Mouse (Mus musculus): ENCODE data around the gene Nup93.

DNA sequence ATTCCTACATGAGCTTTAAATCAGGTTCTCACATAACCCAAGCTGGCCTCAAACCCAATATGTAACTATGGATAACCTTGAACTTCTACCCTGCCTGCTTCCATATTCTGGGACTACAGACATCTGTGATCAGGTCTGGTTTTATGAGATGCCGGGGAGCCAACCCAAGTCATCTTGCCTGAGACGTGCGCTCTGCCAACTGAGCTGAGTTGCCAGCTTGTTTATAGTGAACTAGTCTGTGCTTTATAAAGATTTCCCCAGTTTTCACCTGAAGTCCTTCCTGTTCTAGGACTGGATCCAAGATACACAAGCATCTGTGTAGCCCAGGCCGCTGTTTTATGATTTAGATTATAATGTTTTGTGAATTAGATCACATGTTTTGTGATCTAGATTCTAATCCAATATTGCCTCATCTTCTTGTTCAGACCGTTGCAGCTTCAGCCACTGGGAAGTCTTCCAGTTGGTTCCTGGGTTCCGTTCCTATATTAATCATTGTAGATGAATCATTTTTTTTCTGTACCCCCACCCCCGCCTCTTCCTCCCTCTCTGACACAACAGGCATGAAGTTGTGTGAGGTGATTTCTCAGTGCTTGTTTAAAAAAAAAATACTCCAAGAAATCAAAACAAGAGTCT lies 19.7 kb upstream of the Nup93 start:
- TF ChIP-seq CTCF (IDR thresholded peaks at IDR 0.05; ENCODE audit: extremely low read depth, insufficient read depth, low read length) (no peak), POLR2A (IDR thresholded peaks at IDR 0.05; ENCODE audit: extremely low read depth, insufficient read depth, low read length) (no peak)

Measured in cortical plate, adult 2 months (tissue).